Mouse (Mus musculus) limb, embryonic 12.5 days (tissue): ENCODE measurements around the gene AA986860. TPM values are rescaled to one million over a fixed set of nuclear protein-coding genes. Genes with fewer than 3 reads are reported as not detected.

Source experiments
- ATAC-seq: fragments of 200-750 bp; cut with Nextera tagmentation; 2 replicates; pipeline ENCODE4 v1.8.0; 2017; ENCODE audit warnings: low read depth, moderate TSS enrichment; ENCODE audit not compliant: insufficient number of reproducible peaks, insufficient read depth, low FRiP score, low TSS enrichment
- H3K27ac ChIP-seq: fragments of 300-500 bp; sonication (generic); 2 replicates; pipeline ENCODE4 v1.5.1; 2016; ENCODE audit warnings: mild to moderate bottlenecking, moderate library complexity
- H3K27me3 ChIP-seq: fragments of 300-500 bp; sonication (generic); 2 replicates; pipeline ENCODE4 v1.6.1; 2016; ENCODE audit warnings: mild to moderate bottlenecking, moderate library complexity
- H3K36me3 ChIP-seq: fragments of 300-500 bp; sonication (generic); 2 replicates; pipeline ENCODE4 v1.6.1; 2016; ENCODE audit warnings: mild to moderate bottlenecking, moderate library complexity
- H3K4me1 ChIP-seq: fragments of 300-500 bp; sonication (generic); replicated peaks from 2 replicates; pipeline ENCODE4 v1.6.1; 2016
- H3K4me2 ChIP-seq: fragments of 300-500 bp; sonication (generic); 2 replicates; pipeline ENCODE4 v1.6.1; 2016; ENCODE audit warnings: mild to moderate bottlenecking, moderate library complexity
- H3K4me3 ChIP-seq: fragments of 300-500 bp; sonication (generic); replicated peaks from 2 replicates; pipeline ENCODE4 v1.5.1; 2016; ENCODE audit warnings: mild to moderate bottlenecking
- H3K9ac ChIP-seq: fragments of 300-500 bp; sonication (generic); replicated peaks from 2 replicates; pipeline ENCODE4 v1.6.1; 2016; ENCODE audit warnings: mild to moderate bottlenecking, moderate library complexity
- H3K9me3 ChIP-seq: fragments of 300-500 bp; sonication (generic); 2 replicates; pipeline ENCODE4 v1.6.1; 2016; ENCODE audit warnings: mild to moderate bottlenecking, moderate library complexity
- whole genome bisulfite sequencing: fragments of 180-500 bp; shearing (Covaris S2); methylation state at CpG from one replicate; pipeline ENCODE4 v1.1.7; 2016; 5-methylcytosine and 5-hydroxymethylcytosine counted together
- polyA plus RNA-seq: library from polyadenylated mRNA; unstranded; fragments of >200 nt; fragmentation: Nextera tagmentation; extraction: Ambion mirVana; gene quantifications from 2 replicates; pipeline ENCODE4 v1.2.1, GENCODE M21; 2016

The AA986860 gene
- polyA plus RNA-seq = 0.54 and 1.1 TPM in 2 replicates

DNA sequence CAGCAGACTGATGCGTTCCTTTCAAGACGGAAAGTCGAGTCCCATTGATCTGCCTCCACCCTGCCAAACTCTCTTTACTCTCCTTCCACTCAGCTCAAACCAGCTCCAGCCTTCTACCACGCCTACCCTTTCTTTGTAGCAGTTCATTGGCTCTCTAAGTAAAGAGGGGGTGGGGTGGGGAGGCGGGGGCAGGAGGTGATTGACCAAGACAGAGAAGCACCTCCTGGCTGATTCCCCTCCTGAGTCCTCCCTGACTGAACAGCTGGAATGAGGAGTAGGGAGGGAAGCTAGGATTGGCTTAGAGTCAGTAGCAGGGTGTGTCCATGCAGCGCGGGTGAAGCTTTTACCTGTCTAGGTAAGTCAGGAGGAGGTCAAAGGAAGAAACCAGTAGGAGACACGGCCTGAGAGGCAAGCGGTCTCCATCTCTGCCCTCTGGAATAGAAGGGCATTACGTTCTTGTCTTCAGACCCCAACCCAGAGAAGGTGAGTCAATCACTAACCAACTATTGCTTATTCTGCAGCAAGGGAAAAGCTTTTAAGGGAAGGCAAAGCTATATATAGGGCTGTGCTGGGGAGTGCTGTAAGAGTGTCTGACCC lies at the start of gene AA986860:
Gene AA986860, plus strand, starts transcription at position 236 of the 597 bp plus-strand sequence.
- H3K4me2 ChIP-seq = peak within 1 kb of the TSS; percentile 37
- 0 out of 2 replicates have a peak within 1 kb of the TSS, but pooled peaks have one; percentile 7 for H3K4me3 ChIP-seq
- H3K27me3 ChIP-seq = no peaks in the 10 kb centered on the region
- no peak within 1 kb of the TSS; the same call in 1 of the 2 replicates for H3K9ac ChIP-seq
- peaks cover 3% of the 10 kb centered on the region; the same call in 1 of the 2 replicates for H3K4me1 ChIP-seq
- no peaks in the 10 kb centered on the region for H3K9me3 ChIP-seq
- WGBS = 7% methylated on average over 10 of the region's 10 CpGs
- H3K27ac ChIP-seq = no peak within 1 kb of the TSS
- peak; percentile 71; the same call in 1 of the 2 replicates for ATAC-seq
- H3K36me3 ChIP-seq = no peaks in the 10 kb centered on the region

DNA sequence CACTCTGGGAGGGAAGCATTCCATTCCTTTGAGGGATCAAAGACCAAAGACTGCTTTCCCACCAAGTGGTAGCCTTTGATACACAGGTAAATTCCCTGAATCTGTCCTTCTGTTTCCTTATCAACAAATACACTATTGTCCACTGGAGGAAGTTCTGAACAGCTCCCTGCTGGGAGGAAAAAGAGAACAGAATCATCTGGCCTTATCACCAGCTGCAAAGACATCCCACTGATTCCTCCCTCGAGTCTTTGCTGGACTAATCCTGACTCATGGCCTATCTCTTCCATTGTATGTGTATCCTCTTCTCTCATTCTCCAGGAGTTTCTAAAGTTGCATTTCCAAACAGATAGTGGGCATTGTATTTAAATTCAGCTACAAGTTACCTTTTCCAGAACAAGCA lies 47.9 kb upstream of the AA986860 start:
- no peak for ATAC-seq
- Histone ChIP-seq H3K9me3 (no peaks in the 10 kb centered on the region), H3K27me3 (no peaks in the 10 kb centered on the region), H3K36me3 (no peaks in the 10 kb centered on the region), H3K4me3 (no peak overlapping the region), H3K4me1 (peaks cover 5% of the 10 kb centered on the region; the same call in 1 of the 2 replicates), H3K27ac (no peak overlapping the region), H3K4me2 (no peak overlapping the region), H3K9ac (no peak overlapping the region)
- 64% methylated on average over 1 of the region's 1 CpGs for WGBS

GRCm38 (mm10) chr1:130698601-130699000 lies 33.2 kb upstream of the AA986860 start:
- Histone ChIP-seq H3K4me2 (no peak overlapping the region), H3K27ac (no peak overlapping the region), H3K9me3 (no peaks in the 10 kb centered on the region), H3K4me3 (no peak overlapping the region), H3K9ac (no peak overlapping the region), H3K36me3 (peaks cover 50% of the 10 kb centered on the region), H3K27me3 (no peaks in the 10 kb centered on the region), H3K4me1 (no peaks in the 10 kb centered on the region)
- WGBS = 86% methylated on average over 5 of the region's 5 CpGs
- ATAC-seq = no peak

GRCm38 (mm10) chr1:130699937-130700633 lies 31.7 kb upstream of the AA986860 start:
- H3K27me3 ChIP-seq = no peaks in the 10 kb centered on the region
- WGBS = 93% methylated on average over 10 of the region's 10 CpGs
- peaks cover 50% of the 10 kb centered on the region for H3K36me3 ChIP-seq
- ATAC-seq = no peak
- H3K9me3 ChIP-seq = no peaks in the 10 kb centered on the region
- H3K4me1 ChIP-seq = no peaks in the 10 kb centered on the region
- H3K4me3 ChIP-seq = no peak overlapping the region
- no peak overlapping the region for H3K4me2 ChIP-seq
- no peak overlapping the region for H3K9ac ChIP-seq
- no peak overlapping the region for H3K27ac ChIP-seq

GRCm38 (mm10) chr1:130701976-130702375 lies 29.8 kb upstream of the AA986860 start:
- Histone ChIP-seq H3K9me3 (no peaks in the 10 kb centered on the region), H3K36me3 (peaks cover 65% of the 10 kb centered on the region), H3K27me3 (no peaks in the 10 kb centered on the region), H3K4me1 (no peaks in the 10 kb centered on the region), H3K9ac (no peak overlapping the region), H3K4me2 (no peak overlapping the region), H3K27ac (no peak overlapping the region), H3K4me3 (no peak overlapping the region)
- WGBS = 92% methylated on average over 11 of the region's 11 CpGs
- no peak for ATAC-seq

GRCm38 (mm10) chr1:130703613-130704012 lies 28.2 kb upstream of the AA986860 start:
- Histone ChIP-seq H3K36me3 (peaks cover 59% of the 10 kb centered on the region), H3K9ac (no peak overlapping the region), H3K27ac (no peak overlapping the region), H3K4me3 (no peak overlapping the region), H3K9me3 (no peaks in the 10 kb centered on the region), H3K27me3 (no peaks in the 10 kb centered on the region), H3K4me1 (no peaks in the 10 kb centered on the region), H3K4me2 (no peak overlapping the region)
- 77% methylated on average over 2 of the region's 2 CpGs for WGBS
- ATAC-seq = no peak

DNA sequence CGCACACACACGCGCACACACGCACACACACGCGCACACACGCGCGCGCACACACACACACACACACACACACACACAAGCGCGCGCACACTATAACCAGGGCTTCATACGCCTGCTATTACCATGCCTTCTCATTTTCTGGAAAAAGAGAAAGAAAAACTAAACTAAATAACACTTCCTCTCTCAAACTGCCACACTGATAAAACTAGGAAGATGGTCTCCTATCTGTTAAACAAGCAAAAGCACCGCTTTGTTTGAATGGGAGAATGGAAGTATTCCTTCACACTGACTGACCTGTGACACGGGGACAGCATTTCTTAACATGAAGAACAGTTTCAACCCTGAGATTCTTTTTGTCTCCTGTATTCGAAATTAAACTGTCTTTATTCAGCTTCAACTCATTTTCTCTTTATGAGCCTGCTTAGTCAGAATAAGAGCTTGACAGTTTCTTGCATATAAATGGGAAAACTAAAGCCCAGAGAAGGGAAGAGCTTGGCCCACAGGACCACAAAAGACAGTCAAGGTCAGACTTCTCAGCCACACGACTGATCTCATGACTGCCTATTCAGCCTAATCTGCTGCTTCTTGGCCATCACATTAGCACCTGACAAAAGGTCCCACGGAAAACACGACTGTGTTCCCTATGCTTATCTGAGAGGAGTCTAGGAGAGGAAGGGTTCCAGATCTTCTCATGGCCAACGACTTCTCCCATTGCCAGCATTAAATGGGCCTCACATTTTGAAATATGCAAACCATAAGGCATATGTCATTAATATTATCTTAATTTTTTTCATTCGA lies 21.3 kb upstream of the AA986860 start:
- WGBS = 89% methylated on average over 22 of the region's 22 CpGs
- Histone ChIP-seq H3K27me3 (peaks cover 10% of the 10 kb centered on the region; the same call in 1 of the 2 replicates), H3K4me2 (no peak overlapping the region), H3K4me1 (no peaks in the 10 kb centered on the region), H3K27ac (no peak overlapping the region), H3K9me3 (no peaks in the 10 kb centered on the region), H3K4me3 (no peak overlapping the region), H3K36me3 (peaks cover 23% of the 10 kb centered on the region; the same call in 1 of the 2 replicates), H3K9ac (no peak overlapping the region)
- no peak for ATAC-seq

DNA sequence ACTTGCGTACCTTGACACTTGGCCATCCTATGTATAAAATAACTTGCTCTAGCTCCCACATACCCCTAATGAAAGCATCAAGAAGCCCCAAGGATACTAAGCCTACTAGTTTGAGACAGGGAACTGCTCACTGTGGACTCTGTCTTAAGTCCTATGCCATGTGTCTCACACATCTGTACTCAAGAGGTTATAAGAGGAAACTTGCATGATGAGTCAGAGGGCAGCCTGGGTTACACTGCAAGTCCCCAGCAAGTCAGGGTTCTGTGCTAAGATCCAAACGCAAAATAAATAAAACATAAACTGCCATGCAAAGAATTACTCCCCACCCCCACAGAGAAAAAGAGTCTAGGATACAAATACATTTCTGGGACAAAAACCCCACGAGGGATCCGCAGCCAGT lies 17.7 kb upstream of the AA986860 start:
- H3K27ac ChIP-seq = no peak overlapping the region
- H3K4me1 ChIP-seq = peaks cover 8% of the 10 kb centered on the region
- WGBS = 81% methylated on average over 4 of the region's 4 CpGs
- peaks cover 4% of the 10 kb centered on the region; the same call in 1 of the 2 replicates for H3K36me3 ChIP-seq
- no peak for ATAC-seq
- H3K4me2 ChIP-seq = no peak overlapping the region
- H3K9me3 ChIP-seq = no peaks in the 10 kb centered on the region
- peaks cover 10% of the 10 kb centered on the region; the same call in 1 of the 2 replicates for H3K27me3 ChIP-seq
- H3K4me3 ChIP-seq = no peak overlapping the region
- H3K9ac ChIP-seq = no peak overlapping the region

GRCm38 (mm10) chr1:130715561-130716217 lies 16.1 kb upstream of the AA986860 start, which contains the start of gene Gm29427:
Gene Gm29427, minus strand, starts transcription at chr1:130715799.
- peak; percentile 95 for ATAC-seq
- under 1% methylated on average over 38 of the region's 38 CpGs for WGBS
- H3K9me3 ChIP-seq = no peaks in the 10 kb centered on the region
- peak within 1 kb of the TSS; percentile 89 for H3K4me3 ChIP-seq
- peak within 1 kb of the TSS; percentile 90 for H3K9ac ChIP-seq
- peak within 1 kb of the TSS; percentile 36; the same call in 1 of the 2 replicates for H3K27ac ChIP-seq
- peaks cover 9% of the 10 kb centered on the region for H3K36me3 ChIP-seq
- H3K27me3 ChIP-seq = peaks cover 10% of the 10 kb centered on the region; the same call in 1 of the 2 replicates
- peak within 1 kb of the TSS; percentile 91 for H3K4me2 ChIP-seq
- peaks cover 8% of the 10 kb centered on the region for H3K4me1 ChIP-seq

GRCm38 (mm10) chr1:130716218-130716512 lies 15.6 kb upstream of the AA986860 start:
- Histone ChIP-seq H3K4me3 (peak overlapping the region; percentile 89), H3K4me1 (peaks cover 8% of the 10 kb centered on the region), H3K36me3 (peaks cover 9% of the 10 kb centered on the region), H3K9ac (peak overlapping the region; percentile 90), H3K27ac (peak overlapping the region; percentile 36; the same call in 1 of the 2 replicates), H3K4me2 (peak overlapping the region; percentile 91), H3K27me3 (peaks cover 10% of the 10 kb centered on the region; the same call in 1 of the 2 replicates), H3K9me3 (no peaks in the 10 kb centered on the region)
- peak; percentile 7; the same call in 1 of the 2 replicates for ATAC-seq
- WGBS = 4% methylated on average over 3 of the region's 3 CpGs
